Mouse (Mus musculus) liver, embryonic 16.5 days (tissue): ENCODE measurements around the gene Epha8. TPM values are rescaled to one million over a fixed set of nuclear protein-coding genes. Genes with fewer than 3 reads are reported as not detected.

Experiments
- ATAC-seq: fragments of 200-750 bp; cut with Nextera tagmentation; 2 replicates; pipeline ENCODE4 v1.8.0; 2017; ENCODE audit warnings: low read depth, mild to moderate bottlenecking, moderate number of reproducible peaks, moderate library complexity
- H3K27ac ChIP-seq: fragments of 300-500 bp; sonication (generic); 2 replicates; pipeline ENCODE4 v1.5.1; 2014; ENCODE audit warnings: mild to moderate bottlenecking, low read length
- H3K27me3 ChIP-seq: fragments of 300-500 bp; sonication (generic); 2 replicates; pipeline ENCODE4 v1.6.1; 2014; ENCODE audit warnings: low read depth, low read length, mixed read lengths; ENCODE audit not compliant: control insufficient read depth, insufficient read depth
- H3K36me3 ChIP-seq: fragments of 300-500 bp; sonication (generic); 2 replicates; pipeline ENCODE4 v1.6.1; 2014; ENCODE audit warnings: mild to moderate bottlenecking; ENCODE audit not compliant: control insufficient read depth, insufficient read depth
- H3K4me1 ChIP-seq: fragments of 300-500 bp; sonication (generic); 2 replicates; pipeline ENCODE4 v1.6.1; 2014; ENCODE audit warnings: low read depth, low read length, mixed read lengths; ENCODE audit not compliant: control insufficient read depth
- H3K4me2 ChIP-seq: fragments of 300-500 bp; sonication (generic); 2 replicates; pipeline ENCODE4 v1.6.1; 2014; ENCODE audit warnings: low read depth, low read length, mixed read lengths
- H3K4me3 ChIP-seq: fragments of 300-500 bp; sonication (generic); 2 replicates; pipeline ENCODE4 v1.5.1; 2014; ENCODE audit warnings: low read depth, mild to moderate bottlenecking, low read length
- H3K9ac ChIP-seq: fragments of 300-500 bp; sonication (generic); 2 replicates; pipeline ENCODE4 v1.6.1; 2014; ENCODE audit warnings: low read depth, low read length
- H3K9me3 ChIP-seq: fragments of 300-500 bp; sonication (generic); replicated peaks from 2 replicates; pipeline ENCODE4 v1.6.1; 2016; ENCODE audit warnings: low read length; ENCODE audit not compliant: control insufficient read depth
- WGBS: fragments of 180-500 bp; shearing (Covaris S2); extraction: QIAGEN DNeasy Blood & Tissue Kit; methylation state at CpG from one replicate; pipeline ENCODE4 v1.1.7; 2014; ENCODE audit not compliant: insufficient replicate concordance; 5-methylcytosine and 5-hydroxymethylcytosine counted together
- polyA plus RNA-seq: library from polyadenylated mRNA; unstranded; fragments of >200 nt; fragmentation: Nextera tagmentation; extraction: Ambion mirVana; gene quantifications from 2 replicates; pipeline ENCODE4 v1.2.1, GENCODE M21; 2015

Epha8 gene
- polyA plus RNA-seq, 1 experiment from 2014 or later: 0.46 TPM

GRCm38 (mm10) chr4:136961642-136962285 lies 5.1 kb upstream of the Epha8 start:
- no peaks in the 10 kb centered on the region for H3K9me3 ChIP-seq
- peaks cover 42% of the 10 kb centered on the region for H3K27me3 ChIP-seq
- no peak overlapping the region for H3K27ac ChIP-seq
- 19% methylated on average over 4 of the region's 4 CpGs for WGBS
- ATAC-seq: peak; percentile 41; the same call in 1 of the 2 replicates
- no peaks in the 10 kb centered on the region; the same call in 1 of the 2 replicates for H3K4me1 ChIP-seq
- H3K9ac ChIP-seq: no peak overlapping the region
- no peaks in the 10 kb centered on the region for H3K36me3 ChIP-seq
- H3K4me2 ChIP-seq: no peak overlapping the region
- H3K4me3 ChIP-seq: no peak overlapping the region

DNA sequence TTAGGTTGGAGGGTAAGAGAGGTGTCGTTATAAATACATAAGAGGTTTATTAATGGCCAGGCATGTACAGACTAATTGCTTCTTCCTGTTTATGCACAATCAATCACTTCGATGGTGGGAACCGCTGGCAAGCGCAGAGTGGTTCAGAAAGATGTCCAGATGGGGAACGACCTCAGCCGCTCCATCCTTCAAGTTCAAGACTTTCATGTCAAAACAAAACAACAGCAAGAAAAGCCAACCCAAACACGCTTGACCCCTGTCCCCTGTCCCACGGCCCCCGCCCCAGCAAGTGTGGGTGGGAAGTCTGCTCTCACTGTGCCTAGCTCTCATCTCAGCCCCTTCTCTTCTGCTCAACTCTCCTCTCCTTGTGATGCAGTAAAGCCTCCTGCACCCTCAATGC lies 4.0 kb upstream of the Epha8 start:
- WGBS: 57% methylated on average over 9 of the region's 9 CpGs
- Histone ChIP-seq H3K27me3 (peaks cover 44% of the 10 kb centered on the region), H3K9me3 (no peaks in the 10 kb centered on the region), H3K4me3 (no peak overlapping the region), H3K9ac (no peak overlapping the region), H3K4me1 (no peaks in the 10 kb centered on the region; the same call in 1 of the 2 replicates), H3K4me2 (no peak overlapping the region), H3K36me3 (no peaks in the 10 kb centered on the region), H3K27ac (no peak overlapping the region)
- ATAC-seq: no peak

DNA sequence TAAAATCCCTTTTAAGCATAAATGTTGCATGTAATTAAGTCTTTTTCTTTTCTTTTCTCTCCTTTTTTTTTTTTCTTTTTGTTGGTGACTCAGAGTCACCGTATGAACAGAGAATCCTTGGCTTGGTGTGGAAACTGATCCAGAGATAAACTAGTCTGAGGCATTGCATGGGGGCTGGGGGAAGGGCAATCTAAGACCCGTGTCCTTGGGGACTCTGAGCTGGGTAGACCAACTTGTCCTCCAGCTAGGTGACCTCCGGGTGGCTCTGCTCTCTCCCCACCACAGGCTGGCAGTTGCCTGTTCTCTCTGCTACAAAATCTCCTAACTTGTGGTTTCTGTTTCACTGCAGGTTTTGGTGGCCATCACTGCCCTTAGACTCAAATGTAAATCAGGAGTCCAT lies 3.5 kb upstream of the Epha8 start:
- no peak overlapping the region for H3K9ac ChIP-seq
- H3K4me3 ChIP-seq: no peak overlapping the region
- WGBS: 23% methylated on average over 3 of the region's 3 CpGs
- no peaks in the 10 kb centered on the region for H3K9me3 ChIP-seq
- H3K27me3 ChIP-seq: peaks cover 47% of the 10 kb centered on the region
- no peak overlapping the region for H3K27ac ChIP-seq
- H3K4me1 ChIP-seq: no peaks in the 10 kb centered on the region; the same call in 1 of the 2 replicates
- ATAC-seq: no peak
- H3K36me3 ChIP-seq: no peaks in the 10 kb centered on the region
- H3K4me2 ChIP-seq: no peak overlapping the region

DNA sequence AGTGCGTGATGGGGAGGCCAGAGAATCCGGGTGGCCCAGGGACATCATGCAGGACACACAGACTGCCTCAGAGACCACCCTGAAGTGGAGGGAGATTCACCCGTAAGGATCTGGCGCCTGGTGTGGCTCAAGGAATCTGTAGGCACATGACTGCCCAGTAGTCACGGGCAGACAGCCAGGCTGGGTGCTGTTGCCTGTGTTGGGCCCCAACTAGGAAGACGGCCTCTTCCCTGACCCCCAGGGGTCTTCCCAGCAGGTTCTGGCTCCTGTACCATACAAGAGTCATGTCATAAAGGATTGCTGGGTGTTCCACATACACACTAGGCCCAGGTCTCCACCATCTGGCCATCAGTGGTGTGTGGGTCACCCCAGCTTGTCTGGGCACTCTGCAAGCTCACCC lies 2.1 kb downstream of the Epha8 start:
- Histone ChIP-seq H3K27me3 (peaks cover 56% of the 10 kb centered on the region), H3K36me3 (no peaks in the 10 kb centered on the region), H3K4me3 (no peak overlapping the region), H3K4me2 (no peak overlapping the region), H3K27ac (no peak overlapping the region), H3K9me3 (no peaks in the 10 kb centered on the region), H3K4me1 (no peaks in the 10 kb centered on the region; the same call in 1 of the 2 replicates), H3K9ac (no peak overlapping the region)
- WGBS: 59% methylated on average over 6 of the region's 6 CpGs
- no peak for ATAC-seq

DNA sequence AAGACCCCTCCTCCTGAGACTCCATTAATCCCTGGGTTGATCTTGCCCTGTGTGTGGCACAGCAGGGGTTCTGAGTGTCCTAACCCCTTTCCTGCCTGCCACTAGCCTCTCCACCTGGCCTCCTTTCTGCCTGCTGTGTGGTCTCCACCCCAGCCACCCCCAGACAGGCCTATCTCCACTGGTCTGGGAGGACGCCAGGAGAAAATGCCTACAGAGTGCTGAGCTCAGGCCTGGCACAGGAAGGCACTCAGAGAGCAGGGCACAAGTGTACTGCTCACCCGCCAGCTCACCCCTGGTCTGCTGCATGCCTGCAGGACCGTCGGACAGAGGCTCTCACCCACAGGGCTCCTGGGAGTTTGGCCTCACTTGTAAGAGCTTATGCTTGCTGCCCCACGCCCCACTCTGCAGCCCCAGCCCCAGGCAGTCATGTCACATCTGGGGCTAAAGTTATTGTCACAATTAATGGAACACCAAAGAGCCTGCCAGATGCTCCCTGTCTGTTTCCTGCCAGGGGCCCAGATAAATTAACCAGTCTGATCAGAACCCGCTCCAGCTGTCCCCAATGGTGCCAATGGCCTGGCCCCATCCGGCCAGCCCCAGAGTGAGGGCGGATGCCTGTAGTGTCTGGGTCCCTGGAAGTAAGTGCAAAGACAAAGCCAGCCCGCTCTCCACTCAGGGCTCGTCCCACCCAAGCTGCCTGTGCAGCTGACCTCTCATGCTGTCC lies 7.2 kb downstream of the Epha8 start:
- H3K27me3 ChIP-seq: peaks cover 10% of the 10 kb centered on the region

GRCm38 (mm10) chr4:136945397-136945796 lies 11.2 kb downstream of the Epha8 start:
- Histone ChIP-seq H3K4me3 (no peak overlapping the region), H3K36me3 (no peaks in the 10 kb centered on the region), H3K4me1 (no peaks in the 10 kb centered on the region; the same call in 1 of the 2 replicates), H3K27ac (no peak overlapping the region), H3K27me3 (peaks cover 16% of the 10 kb centered on the region), H3K4me2 (no peak overlapping the region), H3K9me3 (no peaks in the 10 kb centered on the region), H3K9ac (no peak overlapping the region)
- no peak for ATAC-seq
- 62% methylated on average over 17 of the region's 17 CpGs for WGBS

More for the DNA sequence above, 7.2 kb downstream of the Epha8 start:
- no peak for ATAC-seq
- H3K4me3 ChIP-seq: no peak overlapping the region
- H3K9me3 ChIP-seq: no peaks in the 10 kb centered on the region
- no peak overlapping the region for H3K9ac ChIP-seq
- no peaks in the 10 kb centered on the region; the same call in 1 of the 2 replicates for H3K4me1 ChIP-seq
- no peak overlapping the region for H3K27ac ChIP-seq
- no peaks in the 10 kb centered on the region for H3K36me3 ChIP-seq
- no peak overlapping the region for H3K4me2 ChIP-seq
- 44% methylated on average over 10 of the region's 10 CpGs for WGBS

DNA sequence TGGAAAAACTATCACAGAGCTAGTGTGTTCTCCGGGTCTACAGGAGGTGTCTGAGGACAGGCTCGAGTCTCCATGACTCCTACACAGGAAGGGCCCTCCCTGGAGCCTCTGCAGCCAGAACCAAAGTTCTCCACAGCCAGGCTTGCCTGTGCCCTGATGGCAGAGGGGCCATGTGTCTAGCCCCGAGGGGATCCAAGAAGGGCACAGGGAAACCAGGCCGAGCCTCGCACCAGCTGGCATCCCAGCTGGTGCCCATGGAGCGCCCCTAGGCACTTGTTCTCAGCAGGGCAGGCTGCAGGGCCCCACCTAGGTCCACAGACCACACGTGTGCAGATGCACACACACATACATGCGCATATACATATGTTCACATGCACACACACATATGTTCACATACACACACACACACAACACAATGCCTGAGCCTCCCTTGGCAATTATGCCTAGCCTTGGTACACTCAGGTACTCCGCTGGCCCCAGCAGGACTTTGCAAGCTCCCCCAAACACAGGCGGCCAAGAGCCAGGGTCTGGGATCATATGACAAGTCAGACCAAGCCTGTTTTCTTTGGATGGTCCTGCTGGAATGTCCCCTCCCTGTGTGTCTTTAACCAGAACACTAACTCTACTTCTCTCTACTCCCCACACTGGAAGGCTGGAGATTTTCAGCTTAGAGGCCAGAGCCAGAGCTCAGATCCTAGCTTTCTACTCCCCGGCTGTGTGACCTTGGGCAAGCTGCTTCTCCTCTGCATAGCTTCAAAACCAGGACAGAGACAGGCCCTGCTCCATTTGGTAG lies 11.9 kb downstream of the Epha8 start:
- H3K4me2 ChIP-seq: no peak overlapping the region
- H3K36me3 ChIP-seq: no peaks in the 10 kb centered on the region
- no peaks in the 10 kb centered on the region for H3K9me3 ChIP-seq
- H3K27ac ChIP-seq: no peak overlapping the region
- WGBS: 66% methylated on average over 11 of the region's 11 CpGs
- no peaks in the 10 kb centered on the region; the same call in 1 of the 2 replicates for H3K4me1 ChIP-seq
- no peak overlapping the region for H3K4me3 ChIP-seq
- H3K9ac ChIP-seq: no peak overlapping the region
- H3K27me3 ChIP-seq: peaks cover 16% of the 10 kb centered on the region
- no peak for ATAC-seq

DNA sequence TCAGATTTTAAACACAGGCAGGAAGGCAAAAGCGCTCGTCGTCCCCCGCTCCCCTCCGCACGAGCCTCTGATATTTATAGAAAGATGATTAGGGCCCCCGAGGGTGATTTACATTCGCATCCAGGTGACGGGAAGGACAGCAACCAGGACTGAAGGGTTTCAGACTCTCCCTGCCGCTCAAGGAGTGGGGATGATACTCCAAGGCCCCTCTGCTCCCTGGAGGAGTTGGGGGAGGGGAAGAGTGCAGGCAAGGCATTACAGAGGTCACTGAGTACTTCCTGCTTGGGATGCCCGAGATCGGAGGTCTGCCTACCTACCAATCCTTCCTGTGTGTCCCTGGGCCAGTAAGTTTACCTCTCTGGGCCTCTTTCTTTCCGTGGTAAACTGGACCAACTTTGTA lies 13.4 kb downstream of the Epha8 start:
- no peak overlapping the region for H3K9ac ChIP-seq
- no peaks in the 10 kb centered on the region for H3K9me3 ChIP-seq
- H3K4me3 ChIP-seq: no peak overlapping the region
- no peaks in the 10 kb centered on the region; the same call in 1 of the 2 replicates for H3K4me1 ChIP-seq
- no peak overlapping the region for H3K27ac ChIP-seq
- peaks cover 16% of the 10 kb centered on the region for H3K27me3 ChIP-seq
- WGBS: 24% methylated on average over 13 of the region's 13 CpGs
- H3K4me2 ChIP-seq: no peak overlapping the region
- no peaks in the 10 kb centered on the region for H3K36me3 ChIP-seq
- no peak for ATAC-seq
